Mouse (Mus musculus) layer of hippocampus, adult 8-10 months (tissue): ENCODE measurements around the gene Slc30a7. TPM values are rescaled to one million over a fixed set of nuclear protein-coding genes. Genes with fewer than 3 reads are reported as not detected.

ENCODE experiments used
- DNase-seq, 2 experiments: peaks; one replicate each; pipeline ENCODE4 v3.0.0; 2022; ENCODE audit warnings: low spot score in 2 of 2
- total RNA-seq, 4 experiments: library from RNA; stranded (reverse); gene quantifications; 2 replicates each; pipeline ENCODE4 v1.2.4; 2022

Slc30a7 gene
- total RNA-seq, 4 experiments from 2014 or later = 24.7 to 34.0 (median 27.6) TPM

- DNase-seq = no peak
Observed at GRCm38 (mm10) chr3:115992103-115992502, 15.1 kb downstream of the Slc30a7 start.

DNA sequence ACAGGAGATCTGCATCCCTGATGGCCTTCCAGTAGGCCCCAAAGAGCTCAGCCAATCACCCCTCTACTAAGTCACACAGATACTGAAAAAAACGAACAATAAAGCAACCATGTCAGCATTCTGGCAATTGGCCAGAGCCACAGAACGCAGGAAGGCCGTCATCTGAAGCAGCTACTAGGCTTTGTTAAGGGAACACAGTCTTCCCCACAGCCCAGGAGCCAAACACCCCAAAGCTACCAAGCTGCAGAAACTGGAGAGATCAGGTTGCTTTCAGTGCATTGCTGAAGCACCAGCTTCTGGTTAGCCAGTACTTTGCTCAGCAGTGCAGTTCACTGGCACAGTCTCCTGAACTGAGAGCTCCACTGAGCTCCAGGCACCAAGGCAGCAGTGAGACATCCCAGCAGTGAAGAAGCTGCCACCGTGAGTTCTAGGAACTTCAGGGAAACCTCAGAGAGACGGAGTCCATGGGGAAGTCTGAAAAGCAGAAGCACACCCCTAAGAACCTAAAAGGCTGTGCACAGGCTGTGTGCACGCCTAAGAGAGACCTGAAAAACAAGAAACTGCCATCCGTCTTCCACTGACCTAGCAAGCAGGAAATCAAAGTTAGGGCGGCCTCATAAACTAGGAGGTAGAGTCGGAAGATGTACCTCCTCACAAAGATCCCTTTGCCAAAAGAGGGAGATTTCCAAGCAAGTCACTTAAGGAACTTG is 21.9 kb downstream of the Slc30a7 start:
- no peak for DNase-seq

DNA sequence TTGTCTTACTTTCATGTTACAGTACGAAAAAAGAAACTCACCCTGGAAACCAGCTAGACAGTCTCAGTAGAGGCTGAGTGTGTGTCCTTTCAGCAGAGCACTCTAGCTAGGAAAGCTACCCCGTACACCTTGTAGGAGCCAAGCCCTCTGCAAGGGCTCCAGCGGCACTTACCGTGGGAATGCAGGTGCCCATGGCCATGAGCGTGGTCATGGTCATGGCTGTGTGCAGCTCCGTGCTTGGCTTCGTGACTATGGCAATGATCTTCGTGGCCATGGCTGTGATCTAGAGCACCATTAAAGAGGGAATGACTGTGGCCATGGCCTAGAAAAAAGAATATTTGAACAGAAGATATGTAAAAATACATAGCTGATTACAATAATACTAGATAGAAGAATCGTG is 22.6 kb downstream of the Slc30a7 start:
- no peak for DNase-seq

GRCm38 (mm10) chr3:115983217-115983616 is 24.0 kb downstream of the Slc30a7 start:
- DNase-seq = no peak

DNA sequence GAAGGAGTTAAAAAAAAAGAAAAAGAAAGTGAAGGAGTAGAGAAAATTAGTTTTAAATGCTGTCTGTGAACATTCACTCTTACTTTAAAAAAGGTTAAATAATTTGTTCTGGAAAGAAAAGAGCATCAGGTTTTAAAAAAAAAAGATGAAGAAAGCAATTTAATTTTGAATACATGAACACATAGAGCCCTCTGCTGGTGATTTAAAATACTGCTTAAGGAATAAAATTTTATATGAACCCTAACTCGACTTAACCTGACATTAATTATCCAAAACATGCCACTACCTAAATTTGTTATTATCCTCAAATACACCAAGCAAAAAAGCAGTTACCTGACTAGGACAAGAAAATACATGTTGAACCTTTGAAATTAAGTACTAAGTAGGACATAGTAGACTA is 28.2 kb downstream of the Slc30a7 start:
- DNase-seq = no peak

DNA sequence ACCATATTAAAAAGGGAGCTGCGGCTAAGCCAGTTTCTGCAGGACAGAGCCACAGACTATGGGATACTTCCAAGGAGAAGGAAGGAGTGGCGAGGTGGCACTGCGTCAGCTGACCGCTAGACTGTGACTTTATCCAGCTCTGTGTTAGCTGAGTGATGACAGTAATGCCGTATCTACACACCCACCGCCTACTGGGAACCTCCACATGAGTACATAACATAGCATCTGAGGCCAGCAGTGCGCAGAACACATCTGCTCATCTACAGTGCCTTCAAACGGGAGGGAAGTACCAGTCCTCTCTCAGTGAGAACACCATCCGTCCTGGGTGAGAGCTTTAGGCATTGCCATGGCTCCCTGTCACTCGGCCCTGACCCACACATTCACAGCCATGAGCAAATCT is 32.2 kb downstream of the Slc30a7 start:
- DNase-seq = no peak

- DNase-seq = no peak
Observed at GRCm38 (mm10) chr3:115974228-115974627, 33.0 kb downstream of the Slc30a7 start.

- DNase-seq = no peak
Observed at GRCm38 (mm10) chr3:115971891-115972646, 35.1 kb downstream of the Slc30a7 start.

- DNase-seq = no peak
Observed at GRCm38 (mm10) chr3:115971045-115971785, 36.0 kb downstream of the Slc30a7 start.

DNA sequence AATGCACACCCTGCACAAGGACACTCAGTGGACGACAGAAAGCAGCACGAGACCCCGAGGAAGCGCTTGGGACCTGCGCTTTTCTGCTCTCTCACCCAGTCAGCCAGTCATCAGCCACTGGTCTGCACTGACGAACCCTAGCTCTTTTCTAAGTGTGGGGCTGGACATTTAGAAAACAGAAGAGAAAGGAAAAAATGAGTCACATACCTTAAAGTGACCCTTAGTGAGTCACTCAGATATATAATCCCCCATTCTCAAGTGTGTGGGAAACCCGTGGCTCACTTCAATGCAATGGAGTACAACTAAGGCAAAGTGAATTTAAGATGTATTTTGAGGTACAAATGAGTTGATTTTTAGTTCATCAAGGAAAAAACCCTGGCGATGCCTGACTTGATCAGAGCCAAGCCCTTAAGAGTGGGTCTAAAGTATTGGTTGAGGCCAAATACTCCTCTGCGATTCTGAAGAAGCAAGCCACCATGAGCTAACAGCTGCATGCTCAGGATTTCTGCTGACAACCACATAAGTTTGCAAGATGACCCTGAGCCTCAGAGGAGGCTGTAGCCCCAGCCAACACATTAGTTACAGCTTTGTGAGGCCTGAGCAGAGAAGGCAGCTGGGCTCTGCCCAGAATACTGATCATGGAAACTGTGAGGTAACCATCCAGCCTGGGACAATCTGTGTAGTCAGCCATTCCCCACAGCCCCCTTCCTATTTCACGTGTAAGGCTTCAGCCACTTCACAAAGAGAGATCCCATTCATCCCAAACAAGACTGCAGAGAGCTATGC is 38.3 kb downstream of the Slc30a7 start:
- no peak for DNase-seq

- no peak for DNase-seq
Observed at GRCm38 (mm10) chr3:115964071-115964470, 43.1 kb downstream of the Slc30a7 start.

DNA sequence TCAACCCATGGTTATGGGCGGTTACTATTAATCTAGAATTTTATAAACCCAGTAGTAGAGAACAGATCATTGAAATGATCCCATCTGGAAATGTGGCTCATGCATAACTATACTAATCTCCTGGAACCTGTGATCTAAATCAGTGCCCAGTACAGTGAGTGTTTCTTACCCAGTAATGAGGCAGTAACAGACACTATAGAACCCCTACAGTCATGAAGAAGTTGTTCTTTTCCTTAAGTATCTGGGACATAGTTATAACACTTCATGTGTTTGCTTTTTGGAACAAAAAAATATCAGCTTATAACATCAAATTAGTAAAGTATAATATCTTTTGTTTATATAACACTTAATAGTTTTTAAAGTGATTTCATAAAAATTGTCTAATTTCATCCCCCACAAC is 43.6 kb downstream of the Slc30a7 start:
- DNase-seq = no peak

DNA sequence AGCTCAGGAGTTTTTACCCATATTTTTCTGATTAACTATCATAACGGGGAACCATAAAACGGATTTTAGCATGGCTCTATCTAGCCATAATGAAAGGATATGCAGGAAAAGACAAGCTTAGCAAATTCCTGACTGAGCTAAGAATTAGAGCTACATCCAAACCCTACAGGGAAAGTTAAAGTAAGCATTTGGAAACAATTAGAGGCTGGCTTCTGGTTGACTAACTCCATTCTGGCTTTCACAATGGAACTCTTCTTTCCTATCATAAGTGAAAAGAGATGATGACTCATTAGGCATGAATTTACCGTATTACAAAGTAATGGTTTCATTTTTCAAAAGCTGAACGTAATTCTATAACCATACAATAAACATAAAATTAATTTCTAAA is 45.2 kb downstream of the Slc30a7 start:
- DNase-seq = no peak

- DNase-seq = no peak
Observed at GRCm38 (mm10) chr3:115961311-115962027, 45.7 kb downstream of the Slc30a7 start.

DNA sequence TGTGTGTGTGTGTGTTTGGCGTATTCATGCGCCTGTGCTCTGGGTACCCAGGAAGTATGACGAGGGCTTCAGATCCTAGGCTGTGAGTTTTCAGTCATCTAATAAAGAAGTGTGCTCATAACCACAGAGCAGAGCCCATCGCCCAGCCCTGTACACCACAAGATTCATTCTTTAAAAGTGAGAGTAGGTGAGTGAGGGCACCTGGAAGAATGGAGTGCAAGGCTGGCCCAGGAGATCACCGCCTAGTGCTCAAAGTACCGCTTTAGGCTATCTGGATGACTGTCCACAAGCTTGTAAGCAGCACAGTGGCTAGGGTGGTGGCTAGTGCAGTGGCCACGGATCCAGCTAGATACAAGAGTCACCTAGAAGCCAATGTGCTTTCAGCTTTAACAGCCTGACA is 50.0 kb downstream of the Slc30a7 start:
- DNase-seq = no peak

DNA sequence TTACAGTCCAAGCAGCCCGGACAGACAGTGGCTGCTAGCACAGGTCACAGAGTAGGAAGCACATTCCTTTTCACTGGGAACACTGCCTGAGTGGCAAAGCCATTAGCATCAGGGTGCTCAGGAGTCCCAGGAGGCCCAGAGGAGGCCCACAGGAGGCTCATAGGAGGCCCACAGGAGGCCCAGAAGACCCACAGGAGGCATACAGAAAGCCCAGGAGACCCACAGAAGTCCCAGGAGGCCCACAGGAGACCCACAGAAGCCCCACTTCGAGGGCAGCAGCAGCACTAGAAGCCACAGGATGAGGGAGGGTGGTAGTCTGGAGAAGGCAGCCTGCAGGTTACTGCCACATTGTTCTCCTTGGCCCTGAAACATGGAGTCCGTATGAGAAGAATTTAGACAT is 54.1 kb downstream of the Slc30a7 start:
- no peak for DNase-seq

DNA sequence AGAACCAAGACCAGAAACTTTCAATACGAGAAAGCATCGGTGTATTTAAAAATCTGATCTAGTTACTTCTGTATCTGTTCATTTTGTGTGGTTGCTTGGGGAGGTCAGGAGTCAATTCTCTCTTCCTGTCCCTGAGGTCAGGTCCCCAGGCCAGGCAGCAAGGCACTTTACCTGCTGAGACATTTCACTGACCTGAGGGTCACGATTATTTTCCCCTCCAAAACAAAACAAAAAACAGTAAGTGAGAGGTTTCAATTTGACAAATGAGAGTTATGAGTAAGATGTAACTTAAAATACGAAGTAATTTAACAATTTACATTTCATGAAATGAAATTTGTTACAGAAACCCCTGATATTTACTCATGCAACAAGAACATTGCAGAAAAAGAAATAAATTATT is 54.9 kb downstream of the Slc30a7 start:
- no peak for DNase-seq

- DNase-seq = no peak
Observed at GRCm38 (mm10) chr3:115951221-115951620, 56.0 kb downstream of the Slc30a7 start.

- DNase-seq = no peak
Observed at GRCm38 (mm10) chr3:115949921-115950877, 57.0 kb downstream of the Slc30a7 start.
